Mouse (Mus musculus) thymus, postnatal 36 days (tissue): Measurements from ENCODE around the gene Fam196a.

Experiments
- DNase-seq, 2 experiments: peaks; one replicate each; pipeline ENCODE4 v3.0.0; 2022; ENCODE audit warnings: mixed read lengths in 2 of 2

Gene Fam196a

GRCm38 (mm10) chr7:134937927-134938609, at the start of gene Fam196a:
Gene Fam196a (minus strand): TSS chr7:134938430.
- no peak for DNase-seq

GRCm38 (mm10) chr7:134961608-134962007, 23.4 kb upstream of the Fam196a start:
- DNase-seq: no peak

GRCm38 (mm10) chr7:134960871-134961270, 22.6 kb upstream of the Fam196a start:
- DNase-seq: peak in 1 of 2 experiments; percentile 3

- no peak for DNase-seq
Observed at GRCm38 (mm10) chr7:134959086-134959485, 20.9 kb upstream of the Fam196a start.

- DNase-seq: no peak
Observed at GRCm38 (mm10) chr7:134945925-134946716, 7.9 kb upstream of the Fam196a start.

GRCm38 (mm10) chr7:134943701-134944100, 5.5 kb upstream of the Fam196a start:
- DNase-seq: no peak

- no peak for DNase-seq
Observed at GRCm38 (mm10) chr7:134943063-134943462, 4.8 kb upstream of the Fam196a start.

GRCm38 (mm10) chr7:134941891-134942290, 3.7 kb upstream of the Fam196a start:
- DNase-seq: no peak

- DNase-seq: no peak
Observed at GRCm38 (mm10) chr7:134937471-134937926, 731 bp downstream of the Fam196a start.

GRCm38 (mm10) chr7:134931886-134932285, 6.3 kb downstream of the Fam196a start:
- no peak for DNase-seq

- DNase-seq: no peak
Observed at GRCm38 (mm10) chr7:134901992-134902391, 36.2 kb downstream of the Fam196a start.

- DNase-seq: no peak
Observed at GRCm38 (mm10) chr7:134899462-134899861, 38.8 kb downstream of the Fam196a start.

GRCm38 (mm10) chr7:134894604-134895003, 43.6 kb downstream of the Fam196a start:
- no peak for DNase-seq

- DNase-seq: no peak
Observed at GRCm38 (mm10) chr7:134892972-134893371, 45.3 kb downstream of the Fam196a start.

- DNase-seq: no peak
Observed at GRCm38 (mm10) chr7:134892449-134892871, 45.8 kb downstream of the Fam196a start.

- no peak for DNase-seq
Observed at GRCm38 (mm10) chr7:134883516-134883915, 54.7 kb downstream of the Fam196a start.

- no peak for DNase-seq
Observed at GRCm38 (mm10) chr7:134880431-134880830, 57.8 kb downstream of the Fam196a start.

GRCm38 (mm10) chr7:134878985-134879384, 59.2 kb downstream of the Fam196a start:
- DNase-seq: no peak

- DNase-seq: no peak
Observed at GRCm38 (mm10) chr7:134872981-134873380, 65.2 kb downstream of the Fam196a start.

GRCm38 (mm10) chr7:134872511-134872910, 65.7 kb downstream of the Fam196a start:
- DNase-seq: no peak

GRCm38 (mm10) chr7:134864175-134864574, 74.1 kb downstream of the Fam196a start:
- DNase-seq: peak; percentile 4 to 6

GRCm38 (mm10) chr7:134862000-134862399, 76.2 kb downstream of the Fam196a start:
- no peak for DNase-seq

GRCm38 (mm10) chr7:134842751-134843150, 95.5 kb downstream of the Fam196a start:
- no peak for DNase-seq

GRCm38 (mm10) chr7:134840066-134840465, 98.2 kb downstream of the Fam196a start:
- DNase-seq: no peak
